ENCODE assay signal across 9 mouse cellular contexts in the genomic region with DNA sequence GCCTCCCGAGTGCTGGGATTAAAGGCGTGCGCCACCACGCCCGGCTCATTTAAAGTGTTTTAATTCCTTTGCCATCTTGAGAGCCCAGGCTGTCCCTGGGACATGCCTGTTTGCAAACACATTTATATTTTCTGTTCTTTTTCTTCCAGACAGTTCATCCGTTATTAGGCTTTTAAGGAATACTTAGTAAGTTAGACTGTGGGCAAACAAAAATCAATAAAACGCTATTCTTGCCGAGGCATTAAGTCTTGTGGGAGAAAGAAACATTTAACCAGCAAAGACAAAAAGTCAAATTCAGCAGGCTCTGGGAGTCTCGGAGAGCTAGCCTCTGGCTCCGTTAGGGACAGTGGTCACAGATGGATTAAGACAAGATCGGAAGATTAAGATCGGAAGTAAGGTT. TPM values are rescaled to one million over a fixed set of nuclear protein-coding genes. Genes with fewer than 3 reads are reported as not detected.
DNase-seq lines count a peak whose midpoint lies in the region; ATAC-seq and TF ChIP-seq lines count a peak whose summit lies in the region.
"Had no signal": no experiment of that assay in that cellular context is flagged by ENCODE, and none has a peak within 500 bp of the region (broad histone marks: within the 10 kb centered on the region; RNA-seq: fewer than 3 reads in every experiment).

No protein-coding gene starts in this region.

- DNase-seq in forebrain, embryonic 14.5 days (ENCODE audit: low spot score), result no peak
- no peak for DNase-seq in forebrain, embryonic 11.5 days (ENCODE audit: low spot score)
- no peak for DNase-seq in limb, embryonic 10.5 days (ENCODE audit: low spot score)
- DNase-seq in hindbrain, postnatal 0 days (ENCODE audit: low spot score), result no peak
- DNase-seq in midbrain, postnatal 0 days (ENCODE audit: low spot score), result no peak
- DNase-seq in cerebellum, postnatal 36 days, result no peak
- no peak for DNase-seq in cerebellum, adult 11-12 months

- H3K36me3 ChIP-seq in forebrain, embryonic 14.5 days (ENCODE audit: control insufficient read depth, insufficient read depth, low read length), result no peaks in the 10 kb centered on the region
- H3K36me3 ChIP-seq in forebrain, embryonic 11.5 days (ENCODE audit: control insufficient read depth, insufficient read depth, low read length), result no peaks in the 10 kb centered on the region
- no peaks in the 10 kb centered on the region for H3K36me3 ChIP-seq in limb, embryonic 12.5 days
- no peaks in the 10 kb centered on the region for H3K36me3 ChIP-seq in limb, embryonic 10.5 days
- no peaks in the 10 kb centered on the region for H3K36me3 ChIP-seq in hindbrain, postnatal 0 days (ENCODE audit: insufficient read depth, low read length)
- no peaks in the 10 kb centered on the region for H3K36me3 ChIP-seq in midbrain, postnatal 0 days (ENCODE audit: insufficient read depth, low read length)

- 0 out of 2 replicates have a peak, but pooled peaks cover 3% of the 10 kb centered on the region for H3K27me3 ChIP-seq in forebrain, embryonic 14.5 days (replicated peaks; ENCODE audit: control insufficient read depth, insufficient read depth, low read length)
- no peaks in the 10 kb centered on the region for H3K27me3 ChIP-seq in forebrain, embryonic 11.5 days (ENCODE audit: control insufficient read depth, insufficient read depth, low read length)
- H3K27me3 ChIP-seq in limb, embryonic 12.5 days, result peaks cover 20% of the 10 kb centered on the region
- H3K27me3 ChIP-seq in limb, embryonic 10.5 days (ENCODE audit: low read depth, poor library complexity, severe bottlenecking), result peaks cover 20% of the 10 kb centered on the region
- no peaks in the 10 kb centered on the region for H3K27me3 ChIP-seq in hindbrain, postnatal 0 days (ENCODE audit: insufficient read depth, low read length)
- peaks cover 4% of the 10 kb centered on the region; the same call in 1 of the 2 replicates for H3K27me3 ChIP-seq in midbrain, postnatal 0 days (ENCODE audit: insufficient read depth, low read length)

- H3K4me3 ChIP-seq in forebrain, embryonic 14.5 days (ENCODE audit: low read depth, low read length), result no peak overlapping the region
- no peak overlapping the region for H3K4me3 ChIP-seq in forebrain, embryonic 11.5 days (ENCODE audit: low read depth, low read length)
- no peak overlapping the region for H3K4me3 ChIP-seq in limb, embryonic 12.5 days (replicated peaks)
- no peak overlapping the region for H3K4me3 ChIP-seq in limb, embryonic 10.5 days
- H3K4me3 ChIP-seq in hindbrain, postnatal 0 days (ENCODE audit: low read length), result peak overlapping the region; percentile 14; the same call in 1 of the 2 replicates
- H3K4me3 ChIP-seq in midbrain, postnatal 0 days (ENCODE audit: low read depth, low read length), result no peak overlapping the region

- H3K27ac ChIP-seq in forebrain, embryonic 14.5 days (ENCODE audit: low read depth, low read length), result no peak overlapping the region
- no peak overlapping the region for H3K27ac ChIP-seq in forebrain, embryonic 11.5 days (ENCODE audit: low read depth, low read length)
- H3K27ac ChIP-seq in limb, embryonic 12.5 days, result no peak overlapping the region
- H3K27ac ChIP-seq in limb, embryonic 10.5 days, result no peak overlapping the region
- H3K27ac ChIP-seq in hindbrain, postnatal 0 days, result no peak overlapping the region
- no peak overlapping the region for H3K27ac ChIP-seq in midbrain, postnatal 0 days (ENCODE audit: low read depth, low read length)
- H3K27ac ChIP-seq: macrophage had no signal

- H3K4me1 ChIP-seq in forebrain, embryonic 14.5 days (ENCODE audit: control insufficient read depth, insufficient read depth, low read length), result peaks cover 5% of the 10 kb centered on the region
- H3K4me1 ChIP-seq in forebrain, embryonic 11.5 days (replicated peaks; ENCODE audit: control insufficient read depth, insufficient read depth, low read length), result 0 out of 2 replicates have a peak, but pooled peaks cover 3% of the 10 kb centered on the region
- H3K4me1 ChIP-seq in limb, embryonic 12.5 days (replicated peaks), result peaks cover 24% of the 10 kb centered on the region
- H3K4me1 ChIP-seq in limb, embryonic 10.5 days, result peaks cover 25% of the 10 kb centered on the region
- no peaks in the 10 kb centered on the region for H3K4me1 ChIP-seq in hindbrain, postnatal 0 days (ENCODE audit: insufficient read depth, low read length)
- H3K4me1 ChIP-seq in midbrain, postnatal 0 days (ENCODE audit: insufficient read depth, low read length), result no peaks in the 10 kb centered on the region; the same call in 1 of the 2 replicates

- H3K9me3 ChIP-seq in forebrain, embryonic 14.5 days (replicated peaks; ENCODE audit: control insufficient read depth, low read length), result no peaks in the 10 kb centered on the region
- H3K9me3 ChIP-seq in forebrain, embryonic 11.5 days (ENCODE audit: control insufficient read depth, low read length), result no peaks in the 10 kb centered on the region
- no peaks in the 10 kb centered on the region for H3K9me3 ChIP-seq in limb, embryonic 12.5 days
- H3K9me3 ChIP-seq in limb, embryonic 10.5 days (replicated peaks), result no peaks in the 10 kb centered on the region
- H3K9me3 ChIP-seq in hindbrain, postnatal 0 days (ENCODE audit: low read length), result no peaks in the 10 kb centered on the region
- H3K9me3 ChIP-seq in midbrain, postnatal 0 days (ENCODE audit: low read length), result no peaks in the 10 kb centered on the region

- no peak overlapping the region for H3K9ac ChIP-seq in forebrain, embryonic 14.5 days (ENCODE audit: low read length)
- H3K9ac ChIP-seq in forebrain, embryonic 11.5 days (ENCODE audit: low read length), result no peak overlapping the region
- H3K9ac ChIP-seq in limb, embryonic 12.5 days (replicated peaks), result no peak overlapping the region
- no peak overlapping the region for H3K9ac ChIP-seq in hindbrain, postnatal 0 days (replicated peaks; ENCODE audit: low read length)
- 0 out of 2 replicates have a peak overlapping the region, but pooled peaks have one; percentile 4 for H3K9ac ChIP-seq in midbrain, postnatal 0 days (replicated peaks; ENCODE audit: low read length, poor library complexity, severe bottlenecking)

- 73% methylated on average over 12 of the region's 12 CpGs for WGBS in forebrain, embryonic 14.5 days
- 80% methylated on average over 12 of the region's 12 CpGs for WGBS in forebrain, embryonic 11.5 days
- 79% methylated on average over 12 of the region's 12 CpGs for WGBS in limb, embryonic 12.5 days
- 80% methylated on average over 12 of the region's 12 CpGs for WGBS in limb, embryonic 10.5 days
- WGBS in hindbrain, postnatal 0 days, result 72% methylated on average over 12 of the region's 12 CpGs
- 58% methylated on average over 12 of the region's 12 CpGs for WGBS in midbrain, postnatal 0 days

- H3K4me2 ChIP-seq in forebrain, embryonic 14.5 days (ENCODE audit: low read length), result peak overlapping the region; percentile 32; the same call in 1 of the 2 replicates
- H3K4me2 ChIP-seq in forebrain, embryonic 11.5 days (ENCODE audit: low read depth, low read length, severe bottlenecking), result no peak overlapping the region
- peak overlapping the region; percentile 45; the same call in 1 of the 2 replicates for H3K4me2 ChIP-seq in limb, embryonic 12.5 days
- H3K4me2 ChIP-seq in hindbrain, postnatal 0 days (ENCODE audit: low read depth, low read length), result peak overlapping the region; percentile 45
- peak overlapping the region; percentile 43 for H3K4me2 ChIP-seq in midbrain, postnatal 0 days (ENCODE audit: low read depth, low read length, poor library complexity, severe bottlenecking)

- ATAC-seq in forebrain, embryonic 14.5 days, result no peak
- ATAC-seq in forebrain, embryonic 11.5 days (replicated peaks; ENCODE audit: low FRiP score), result no peak
- no peak for ATAC-seq in limb, embryonic 12.5 days (ENCODE audit: insufficient number of reproducible peaks, insufficient read depth, low FRiP score, low TSS enrichment, low read depth)
- ATAC-seq in hindbrain, postnatal 0 days, result no peak
- no peak for ATAC-seq in midbrain, postnatal 0 days (ENCODE audit: low FRiP score)

- no peak for TF ChIP-seq CTCF in hindbrain, postnatal 0 days (IDR thresholded peaks at IDR 0.05; ENCODE audit: low read depth)
- no peak for TF ChIP-seq CTCF in midbrain, postnatal 0 days (IDR thresholded peaks at IDR 0.05)

RNA-seq across cellular contexts. Expression of a gene that starts 52.0 kb away (rescaled TPM):
- polyA plus RNA-seq in forebrain, embryonic 14.5 days (2014; fragmentation: Nextera tagmentation; extraction: Ambion mirVana), result 188 and 232 TPM in 2 replicates
- polyA plus RNA-seq in forebrain, embryonic 11.5 days (2014; fragmentation: Nextera tagmentation; extraction: Ambion mirVana), result 275 and 282 TPM in 2 replicates
- 231 and 234 TPM in 2 replicates for polyA plus RNA-seq in limb, embryonic 12.5 days (2016; fragmentation: Nextera tagmentation; extraction: Ambion mirVana)
- polyA plus RNA-seq in limb, embryonic 10.5 days (2016; fragmentation: Nextera tagmentation; extraction: Ambion mirVana), result 230 and 235 TPM in 2 replicates
- 100.0 and 127 TPM in 2 replicates for total RNA-seq in hindbrain, postnatal 0 days (2014; rRNA removed)
- 82.0 and 83.2 TPM in 2 replicates for polyA plus RNA-seq in hindbrain, postnatal 0 days (2015; fragmentation: Nextera tagmentation; extraction: Ambion mirVana)
- total RNA-seq in midbrain, postnatal 0 days (2014; rRNA removed), result 120 and 151 TPM in 2 replicates
- 78.9 and 85.1 TPM in 2 replicates for polyA plus RNA-seq in midbrain, postnatal 0 days (2015; fragmentation: Nextera tagmentation; extraction: Ambion mirVana)
